Mouse (Mus musculus) embryo, embryonic 11.5 days (tissue): ENCODE measurements around the gene Atp6v1b1.

ENCODE experiments used
- DNase-seq: peaks from one replicate; pipeline ENCODE4 v3.0.0-alpha.2; 2012; ENCODE audit warnings: low read depth, low spot score

Atp6v1b1 gene

DNA sequence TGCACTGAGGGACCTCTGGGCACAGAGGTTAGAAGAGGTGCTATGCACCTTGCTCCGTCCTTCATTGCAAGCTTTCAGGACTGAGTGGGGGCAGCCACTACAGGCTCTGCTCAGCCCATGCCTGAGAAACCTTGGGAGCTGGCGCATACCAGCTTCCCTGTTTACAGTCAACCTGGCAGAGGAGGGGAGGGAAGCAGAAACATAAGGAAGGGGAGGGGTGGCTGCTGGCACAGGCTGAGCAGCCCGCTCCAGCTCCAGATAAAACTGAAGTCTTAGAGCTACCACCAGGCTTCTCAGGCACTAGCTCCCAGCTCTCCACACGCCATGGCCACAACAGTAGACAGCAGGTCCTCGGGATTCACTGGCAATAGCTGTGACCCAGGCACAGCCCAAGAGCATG lies at the start of gene Atp6v1b1:
TSS of gene Atp6v1b1 (plus strand) at position 230 of the 400 bp plus-strand sequence.
- no peak for DNase-seq

DNA sequence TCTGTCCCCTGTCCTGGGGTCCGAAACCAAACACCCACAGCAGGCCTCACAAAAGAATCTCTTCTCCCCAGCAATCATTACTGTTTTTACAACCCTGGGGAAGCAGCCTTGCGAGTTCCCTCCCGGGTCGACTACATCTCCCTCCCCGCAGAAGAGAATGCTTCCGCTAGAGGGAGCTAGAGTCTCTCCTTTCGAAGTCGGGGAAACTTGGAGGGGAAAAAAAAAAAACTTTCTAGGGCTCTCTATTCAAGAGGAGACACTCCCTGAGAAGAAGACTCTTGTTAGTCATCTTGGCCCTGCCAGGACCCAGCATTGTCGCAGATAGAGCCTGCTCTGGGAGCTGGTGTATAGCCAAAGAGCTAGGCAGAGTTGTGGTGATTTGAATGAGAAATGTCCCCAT lies 49.0 kb upstream of the Atp6v1b1 start:
- DNase-seq = peak; percentile 56

- no peak for DNase-seq
Observed at GRCm38 (mm10) chr6:83695731-83696130, 47.1 kb upstream of the Atp6v1b1 start.

- DNase-seq = no peak
Observed at GRCm38 (mm10) chr6:83696684-83697083, 46.1 kb upstream of the Atp6v1b1 start.

DNA sequence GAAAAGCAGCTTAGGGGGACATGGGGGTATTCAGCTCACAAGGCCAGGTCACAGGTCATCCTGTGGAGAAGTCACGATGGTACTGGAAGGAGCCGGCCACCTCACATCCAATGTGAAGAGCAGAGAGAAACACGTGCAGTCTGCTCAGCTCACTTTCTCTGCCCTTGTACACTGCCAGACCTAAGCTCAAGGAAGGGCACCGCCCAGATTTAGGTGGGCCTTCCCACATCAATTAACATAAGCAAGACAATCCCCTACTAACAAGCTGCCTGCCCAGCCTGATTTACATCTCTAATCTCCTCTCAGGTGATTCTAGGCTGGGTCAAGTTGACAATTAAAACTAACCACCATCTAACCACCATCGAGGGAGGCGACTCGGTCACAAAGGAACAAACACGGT lies 44.9 kb upstream of the Atp6v1b1 start:
- DNase-seq = no peak

GRCm38 (mm10) chr6:83699971-83700370 lies 42.8 kb upstream of the Atp6v1b1 start:
- no peak for DNase-seq

DNA sequence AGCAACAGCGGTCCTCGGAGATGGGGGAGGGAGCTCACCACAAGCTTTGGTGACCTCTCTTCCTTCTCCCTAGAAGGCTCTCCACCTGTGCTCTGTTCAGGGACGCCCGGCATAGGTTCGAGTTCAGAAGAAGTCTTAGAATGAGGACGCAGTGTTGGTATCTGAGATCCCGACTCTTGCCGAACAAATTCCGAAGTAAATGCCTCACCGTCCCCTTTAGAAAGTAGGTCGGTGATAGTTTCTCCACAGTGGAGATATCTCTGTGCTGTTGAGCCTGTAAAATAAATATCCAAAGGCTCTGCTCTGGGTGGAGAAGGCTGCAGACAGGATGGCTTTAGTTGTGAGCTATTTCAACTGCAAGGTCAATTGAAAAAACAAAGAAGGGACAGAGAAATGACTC lies 41.8 kb upstream of the Atp6v1b1 start:
- DNase-seq = no peak

GRCm38 (mm10) chr6:83702146-83702999 lies 40.4 kb upstream of the Atp6v1b1 start:
- DNase-seq = no peak

DNA sequence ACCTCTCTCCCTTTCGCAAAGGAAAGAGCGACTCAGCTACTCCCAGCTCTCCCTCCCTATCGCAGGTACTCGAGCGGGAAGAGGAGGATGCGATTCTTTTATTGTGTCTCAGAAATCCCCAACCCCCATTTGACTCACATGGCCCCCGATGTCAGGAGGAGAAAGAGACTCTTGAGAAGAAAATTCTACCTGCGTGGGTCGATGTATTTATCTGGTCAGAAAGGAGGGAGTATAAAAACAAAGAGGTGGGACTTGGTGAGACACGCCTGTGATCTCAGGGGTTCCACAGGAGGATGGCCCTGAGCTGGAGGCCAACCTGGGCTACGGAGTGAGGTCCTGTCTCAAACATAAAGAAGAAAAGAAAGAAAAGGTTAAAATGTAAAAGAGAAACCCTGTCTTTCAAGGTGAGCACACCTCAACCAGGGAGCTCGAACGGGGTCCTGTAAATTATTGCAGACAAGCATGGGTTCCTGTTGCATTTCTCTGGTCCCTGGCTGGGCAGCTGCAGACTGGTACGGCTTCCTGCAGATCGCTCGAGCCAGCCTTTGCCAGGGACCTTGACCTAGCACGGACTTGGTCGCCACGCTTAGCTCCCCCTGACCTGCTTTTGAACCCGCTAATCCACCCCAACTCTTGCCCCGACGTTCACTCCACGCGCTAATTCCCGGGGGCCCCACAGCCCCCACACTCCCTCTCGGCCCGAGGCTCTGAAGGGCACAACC lies 39.6 kb upstream of the Atp6v1b1 start:
- no peak for DNase-seq

DNA sequence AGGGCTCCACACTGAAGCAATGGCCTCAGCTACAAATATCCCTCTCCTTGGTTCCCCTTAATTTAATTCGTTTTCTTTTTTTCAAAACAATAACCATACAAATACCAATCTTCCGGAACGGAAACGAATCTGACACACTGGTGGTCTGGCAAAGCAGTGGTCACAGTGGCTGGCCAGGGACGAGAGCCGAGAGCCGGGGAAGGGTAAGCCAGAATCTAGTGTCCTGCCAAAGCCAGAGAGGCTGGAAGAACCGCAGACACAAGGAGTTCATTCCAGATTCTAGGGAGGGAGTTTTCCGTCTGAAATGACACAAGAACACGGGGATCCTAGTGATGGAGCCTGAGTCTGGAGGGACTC lies 39.1 kb upstream of the Atp6v1b1 start:
- no peak for DNase-seq

DNA sequence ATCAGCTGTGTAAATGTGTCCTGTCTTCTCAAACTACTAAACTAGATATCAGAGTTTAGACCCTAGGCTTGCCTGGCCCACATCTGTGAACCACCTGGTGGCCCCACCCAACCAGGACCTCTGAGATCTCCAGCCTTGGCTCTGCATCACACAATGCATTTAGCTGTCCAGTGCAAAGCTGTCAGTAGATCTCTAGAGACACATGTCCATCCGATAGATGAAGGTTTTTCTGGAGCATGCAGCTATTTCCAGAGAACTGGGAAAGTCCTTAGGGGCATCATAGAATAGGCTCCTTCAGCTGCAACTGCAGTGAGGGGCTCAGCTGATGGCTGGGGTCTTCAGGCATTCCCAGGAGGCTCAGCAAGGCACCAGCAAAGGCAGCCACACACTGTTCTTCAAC lies 38.5 kb upstream of the Atp6v1b1 start:
- DNase-seq = no peak

DNA sequence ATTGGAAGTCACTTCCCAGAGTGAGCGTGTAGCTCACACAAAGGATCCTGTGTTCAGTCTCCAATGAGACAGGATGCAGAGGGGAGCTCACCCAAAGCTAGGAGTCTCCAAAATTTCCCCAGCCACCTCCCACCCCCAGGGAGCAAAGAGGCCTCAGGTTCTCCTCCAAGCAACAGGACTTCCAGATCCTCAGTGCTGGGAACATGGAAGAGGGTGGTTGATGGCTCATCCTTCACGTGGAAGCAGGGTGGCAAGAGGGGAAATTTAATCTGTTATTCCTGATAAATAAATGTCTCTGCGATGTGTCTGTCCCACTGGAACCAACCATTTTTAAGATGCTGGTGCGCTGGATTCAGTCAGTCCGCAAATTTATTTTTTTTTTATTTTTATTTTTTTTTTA lies 38.1 kb upstream of the Atp6v1b1 start:
- DNase-seq = no peak

- no peak for DNase-seq
Observed at GRCm38 (mm10) chr6:83707738-83708510, 34.9 kb upstream of the Atp6v1b1 start.

GRCm38 (mm10) chr6:83710361-83711066 lies 32.3 kb upstream of the Atp6v1b1 start:
- no peak for DNase-seq

DNA sequence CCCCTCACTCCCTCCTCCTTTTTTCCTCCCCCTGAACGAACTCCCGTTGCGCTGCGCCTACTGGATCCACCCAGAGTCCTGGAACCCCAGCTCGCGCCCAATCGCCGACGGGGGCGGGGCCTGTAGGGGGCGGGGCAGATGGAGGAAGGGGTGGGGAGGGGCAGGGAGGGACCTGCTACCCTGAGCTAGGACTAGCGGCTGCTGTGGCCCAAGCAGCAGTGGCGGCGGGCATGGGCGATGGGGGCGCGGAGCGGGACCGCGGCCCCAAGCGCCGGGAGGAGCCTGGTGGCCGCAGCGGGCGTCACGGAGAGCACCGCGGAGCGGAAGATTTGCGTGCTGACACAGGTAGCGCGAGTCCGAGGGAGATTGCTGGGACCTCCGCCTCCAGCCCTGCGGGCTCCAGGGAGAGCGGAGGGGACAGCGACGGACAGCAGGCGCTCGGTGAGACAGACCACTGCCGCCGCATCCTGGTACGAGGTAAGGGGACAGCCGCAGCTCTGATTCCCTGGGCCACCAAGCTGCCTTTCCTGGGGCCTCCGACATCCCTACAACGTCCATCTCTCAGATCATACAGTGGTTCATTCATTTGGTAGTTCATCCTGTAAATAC lies 31.6 kb upstream of the Atp6v1b1 start, which contains the start of gene Vax2:
TSS of gene Vax2 (plus strand) at position 198 of the 609 bp plus-strand sequence.
- peak; percentile 68 for DNase-seq

- no peak for DNase-seq
Observed at GRCm38 (mm10) chr6:83711725-83712475, 30.9 kb upstream of the Atp6v1b1 start.

DNA sequence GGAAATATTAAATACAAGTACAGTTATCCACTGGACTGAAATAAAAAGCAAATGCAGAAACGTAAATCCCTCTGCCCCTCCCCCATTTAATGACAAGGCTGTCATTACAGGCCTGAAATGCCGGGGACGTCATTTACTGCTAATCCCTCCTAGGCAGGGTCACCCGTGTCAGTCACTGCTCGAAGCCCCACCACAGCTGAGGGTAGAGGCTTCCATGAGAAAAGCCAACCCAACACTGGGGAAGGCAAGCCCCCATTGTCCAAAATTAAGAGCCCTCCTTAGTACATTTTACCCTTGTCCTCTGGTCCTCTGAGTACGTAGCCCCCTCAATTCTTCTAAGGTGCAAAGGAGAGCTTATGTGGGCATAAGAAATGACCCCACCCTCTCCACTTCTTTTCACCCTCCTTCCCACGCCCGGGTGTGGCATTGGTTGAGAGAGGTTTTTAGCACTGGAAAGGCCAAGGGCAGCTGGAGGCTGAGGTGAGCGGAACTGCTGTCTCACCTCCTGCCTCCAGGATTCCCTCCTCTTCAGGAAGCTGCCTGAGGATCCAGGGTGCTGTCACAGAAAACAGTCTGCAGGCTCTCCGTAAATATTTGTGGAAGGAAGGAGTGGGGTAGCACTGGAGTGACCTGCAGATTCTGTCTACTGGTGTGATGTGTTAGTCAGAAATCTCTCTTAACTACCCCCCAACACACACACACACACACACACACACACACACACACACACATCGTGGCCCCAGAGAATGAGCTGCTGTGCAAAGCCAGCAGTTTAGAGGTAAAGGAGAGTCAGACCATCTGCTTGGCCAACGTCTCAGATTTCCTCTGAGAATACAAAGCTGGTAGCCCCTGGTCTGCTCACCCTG lies 29.3 kb upstream of the Atp6v1b1 start:
- no peak for DNase-seq

GRCm38 (mm10) chr6:83714221-83715123 lies 28.3 kb upstream of the Atp6v1b1 start:
- no peak for DNase-seq
